Mouse (Mus musculus): ENCODE measurements at regions not wholly inside any gene's neighbourhood (a gene's known extent, or its start where the extent isn't known, plus 50 kb on each side); places are given as distances from the start of the nearest gene placed in this dataset.

DNA sequence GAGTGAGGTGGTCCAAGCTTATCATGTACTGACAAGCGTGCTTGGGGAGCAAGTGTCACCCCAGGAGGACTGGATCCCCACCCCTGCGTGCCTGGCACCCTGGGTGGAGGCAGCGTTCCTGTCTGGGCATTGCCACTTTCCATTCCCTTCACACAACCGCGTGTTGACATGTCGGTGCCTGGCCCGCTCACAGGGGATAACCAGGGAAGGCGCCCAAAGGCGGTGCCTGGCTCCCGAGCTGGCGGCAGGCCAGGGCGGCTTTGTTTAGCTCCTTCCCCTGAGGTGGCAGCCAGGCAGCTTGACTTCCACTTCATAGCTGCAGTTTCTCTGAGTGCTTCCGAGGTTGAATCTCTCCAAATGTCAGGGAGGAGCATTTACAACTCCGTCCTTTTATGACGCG is 318.7 kb upstream of the 4930535I16Rik start:
- peak; percentile 64 to 67 for DNase-seq

- DNase-seq: peak; percentile 83 to 87
These were observed 310.7 kb upstream of the 4930535I16Rik start for GRCm38 (mm10) chr4:124228537-124228936.

DNA sequence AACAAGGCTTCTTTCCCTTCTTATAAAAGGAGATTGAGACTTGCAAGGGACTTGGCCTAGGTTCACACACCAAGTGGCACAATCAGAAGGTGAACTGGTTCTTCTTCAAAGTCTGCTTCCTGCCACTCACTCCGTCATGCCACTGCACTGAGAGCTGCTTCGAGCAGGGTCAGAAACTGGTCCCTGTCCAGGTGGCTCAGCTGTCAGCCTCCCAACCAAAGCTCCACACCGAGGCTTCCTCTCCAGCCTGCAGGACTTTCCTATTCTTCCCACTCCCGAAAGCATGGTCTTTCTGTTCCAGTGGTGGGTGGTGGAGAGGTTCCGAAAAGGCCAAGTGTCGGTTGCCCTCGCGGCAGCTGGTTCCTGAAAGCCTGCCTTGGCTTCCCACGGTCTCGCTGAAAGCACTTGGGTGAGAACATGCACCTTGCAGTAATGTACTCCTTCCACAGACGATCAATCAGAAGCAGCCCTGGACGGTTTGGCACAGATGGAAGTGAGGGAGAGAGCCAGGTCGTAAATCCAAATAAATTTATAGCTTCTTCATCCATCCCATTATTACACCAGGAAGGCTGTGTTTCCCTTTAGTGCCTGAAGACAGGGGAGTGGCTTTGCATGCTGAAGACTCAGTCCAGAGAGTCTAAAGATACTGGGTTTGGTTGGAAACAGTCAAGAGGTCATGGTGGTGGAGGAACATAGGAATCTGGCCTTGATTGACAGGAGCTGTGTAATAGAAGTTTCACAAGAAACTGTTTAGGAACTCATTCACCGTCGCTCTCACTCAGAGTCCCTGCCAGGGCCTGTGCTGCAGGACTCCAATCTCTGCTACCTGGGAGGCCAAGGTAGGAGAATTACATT is 306.1 kb upstream of the 4930535I16Rik start:
- no peak for DNase-seq

GRCm38 (mm10) chr4:124221736-124222135 is 303.9 kb upstream of the 4930535I16Rik start:
- no peak for DNase-seq

DNA sequence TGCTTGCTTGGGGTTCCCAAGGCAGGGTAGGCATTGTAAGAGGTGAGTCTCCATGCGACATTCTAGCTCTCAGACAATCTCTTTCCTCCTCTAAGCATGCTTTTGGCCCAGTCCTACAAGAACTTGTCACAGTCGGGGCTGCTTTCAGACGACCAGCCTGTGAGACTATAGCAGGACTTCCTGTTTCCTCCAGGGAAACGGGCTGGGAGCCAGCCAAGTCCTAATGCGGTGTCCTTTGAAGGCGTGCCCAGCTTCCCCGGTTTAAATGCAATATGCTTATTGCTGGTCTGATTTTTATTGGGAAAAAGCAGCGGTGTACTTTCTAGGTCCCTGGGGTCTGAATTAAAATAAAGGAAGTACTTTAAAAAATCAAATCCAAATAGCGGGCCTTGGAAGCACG is 299.4 kb upstream of the 4930535I16Rik start:
- DNase-seq: peak; percentile 72 to 76

GRCm38 (mm10) chr4:124216351-124216750 is 298.5 kb upstream of the 4930535I16Rik start:
- DNase-seq: peak; percentile 39 to 53

DNA sequence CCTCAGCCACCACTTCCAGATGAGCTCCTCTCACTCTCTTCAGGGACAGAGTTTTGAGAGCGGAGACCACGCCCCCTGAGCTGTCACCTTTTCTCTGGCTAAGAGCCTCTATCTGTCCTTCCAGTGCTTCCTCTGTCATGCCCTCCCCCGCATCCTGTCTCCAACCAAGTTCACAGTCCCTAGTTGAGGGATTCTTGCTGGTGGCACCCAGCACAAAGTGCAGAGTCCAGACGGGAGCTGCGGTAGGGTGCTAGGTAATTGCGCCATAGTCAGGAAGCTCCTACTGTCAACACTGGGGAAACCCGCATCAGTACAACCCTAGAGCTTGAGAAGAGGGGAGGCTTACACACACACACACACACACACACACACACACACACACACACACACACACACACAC is 297.3 kb upstream of the 4930535I16Rik start:
- DNase-seq: no peak

GRCm38 (mm10) chr4:124210103-124210502 is 292.3 kb upstream of the 4930535I16Rik start:
- DNase-seq: no peak

DNA sequence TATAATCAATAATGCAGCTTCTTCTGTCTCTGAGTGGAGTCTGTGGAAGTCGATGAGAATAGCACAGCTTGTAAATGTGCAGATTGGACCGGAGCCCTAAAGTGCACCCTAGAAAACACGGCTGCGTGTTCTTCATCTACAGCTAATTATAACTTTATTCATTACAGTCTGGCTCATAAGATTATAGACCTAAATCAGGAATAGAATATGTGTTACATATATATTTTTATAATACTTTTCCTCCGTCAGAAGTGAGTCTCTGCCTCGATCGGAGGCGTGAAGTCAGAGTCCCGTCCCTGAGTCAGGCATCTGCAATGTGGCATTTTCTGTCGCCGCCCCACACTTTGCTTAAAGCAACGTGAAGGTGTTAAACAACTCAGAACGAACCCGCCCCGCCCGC is 288.7 kb upstream of the 4930535I16Rik start:
- DNase-seq: no peak

- peak; percentile 20 to 44 for DNase-seq
These were observed 285.9 kb upstream of the 4930535I16Rik start for GRCm38 (mm10) chr4:124203736-124204135.

DNA sequence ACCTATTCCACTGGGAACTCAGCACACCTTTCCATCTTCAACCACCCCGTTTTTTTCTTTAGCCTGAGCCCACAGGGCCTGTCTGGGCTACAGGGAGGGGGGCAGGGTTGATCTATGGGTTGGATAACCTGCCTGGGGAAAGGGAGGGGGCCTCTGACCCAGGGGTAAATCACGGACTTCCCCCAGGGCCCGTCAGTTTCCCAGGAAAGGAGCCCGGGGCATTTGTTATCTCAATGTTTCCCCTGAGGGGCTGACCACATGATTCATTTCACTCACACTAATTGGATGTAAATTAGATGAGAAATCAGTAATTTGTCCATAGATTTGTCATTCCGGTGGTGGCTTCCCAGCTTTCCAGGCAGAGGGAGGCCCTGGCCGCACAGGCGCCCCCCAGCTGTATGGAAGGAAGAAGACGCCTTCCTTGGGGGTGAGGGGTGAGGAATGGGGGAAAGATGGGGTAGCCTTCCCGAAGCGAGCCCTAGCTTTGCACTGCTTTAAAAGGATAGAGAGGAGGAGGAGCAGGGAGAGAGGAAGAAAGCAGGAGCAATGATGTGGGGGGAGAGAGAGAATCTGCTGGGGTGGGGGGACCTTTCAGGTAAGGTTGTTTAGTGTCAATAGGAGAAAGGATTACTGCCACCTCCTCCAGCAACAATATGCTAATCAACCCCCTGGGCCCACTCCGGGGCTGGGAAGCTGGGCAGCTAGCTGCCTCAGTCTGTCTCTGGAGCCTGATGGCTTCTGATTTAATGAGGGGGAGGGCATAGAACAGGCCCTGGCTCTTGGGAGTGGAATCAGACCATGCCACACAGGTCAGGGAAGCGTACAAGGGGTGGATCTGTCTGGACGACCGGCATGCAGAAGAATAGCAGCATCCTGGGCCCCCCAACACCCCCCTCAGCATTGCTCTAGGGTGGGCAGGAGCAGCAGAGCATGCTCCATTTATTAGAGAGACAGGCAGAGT is 282.3 kb upstream of the 4930535I16Rik start:
- DNase-seq: no peak

DNA sequence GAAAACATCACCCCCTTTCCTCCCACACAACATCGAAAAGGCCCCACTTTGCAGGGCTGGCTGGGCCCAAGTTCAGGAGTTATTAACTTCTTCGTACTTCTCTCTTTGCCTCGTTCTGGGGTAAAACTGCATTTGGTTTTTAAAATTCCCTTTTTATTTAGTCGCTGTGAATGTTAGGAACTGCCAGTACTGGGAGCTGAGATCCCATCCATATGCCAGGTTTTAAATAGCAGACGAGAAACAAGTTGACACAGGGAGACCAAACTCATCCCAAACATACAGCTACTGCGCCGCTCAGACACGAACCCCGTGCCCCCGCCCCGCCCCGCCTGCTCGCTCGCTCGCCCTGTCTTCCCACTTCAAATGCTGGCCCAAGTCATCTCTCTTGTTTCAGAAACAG is 281.0 kb upstream of the 4930535I16Rik start:
- DNase-seq: no peak

GRCm38 (mm10) chr4:124196711-124197110 is 278.9 kb upstream of the 4930535I16Rik start:
- DNase-seq: no peak

- no peak for DNase-seq
These were observed 275.4 kb upstream of the 4930535I16Rik start for GRCm38 (mm10) chr4:124193059-124193721.

DNA sequence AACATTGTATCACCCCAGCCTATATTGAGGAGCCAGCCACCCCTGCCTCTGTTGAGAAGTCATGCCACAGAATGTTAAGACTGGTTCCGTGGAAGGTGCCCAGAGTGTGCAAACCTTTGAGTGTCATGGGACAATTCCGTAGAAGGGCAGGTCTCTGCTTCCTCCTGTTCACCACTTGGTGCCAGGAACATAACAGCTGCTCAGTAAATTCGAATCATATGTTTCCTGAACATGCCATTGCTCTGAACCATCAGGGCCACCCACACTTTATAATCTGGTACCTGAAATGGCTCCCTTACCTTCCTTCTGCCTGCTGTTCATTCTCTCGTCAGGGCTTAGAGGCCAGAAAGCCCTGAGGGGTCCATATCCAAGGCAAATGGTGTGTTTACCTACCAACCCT is 273.0 kb upstream of the 4930535I16Rik start:
- no peak for DNase-seq

DNA sequence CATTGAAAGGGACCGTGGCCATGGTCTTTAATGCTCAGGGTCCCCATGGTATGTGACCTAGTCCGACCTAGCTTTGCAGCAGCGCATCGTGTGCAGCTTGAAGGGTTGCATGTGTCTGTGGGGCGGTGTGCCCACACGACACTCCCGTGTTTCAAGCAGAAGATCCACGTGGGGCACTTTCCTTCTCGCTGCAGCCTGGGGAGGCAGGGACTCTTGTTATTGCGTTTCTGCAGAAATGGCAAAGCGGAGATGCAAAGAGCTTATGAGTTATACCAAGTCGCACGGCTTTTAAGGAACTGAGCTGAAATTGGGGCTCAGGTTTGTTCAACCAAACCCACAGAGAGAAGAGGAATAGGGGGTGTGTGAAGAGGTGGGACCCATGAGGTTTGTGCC is 272.2 kb upstream of the 4930535I16Rik start:
- no peak for DNase-seq

GRCm38 (mm10) chr4:124189352-124189992 is 271.6 kb upstream of the 4930535I16Rik start:
- peak in 1 of 2 experiments; percentile 15 for DNase-seq

DNA sequence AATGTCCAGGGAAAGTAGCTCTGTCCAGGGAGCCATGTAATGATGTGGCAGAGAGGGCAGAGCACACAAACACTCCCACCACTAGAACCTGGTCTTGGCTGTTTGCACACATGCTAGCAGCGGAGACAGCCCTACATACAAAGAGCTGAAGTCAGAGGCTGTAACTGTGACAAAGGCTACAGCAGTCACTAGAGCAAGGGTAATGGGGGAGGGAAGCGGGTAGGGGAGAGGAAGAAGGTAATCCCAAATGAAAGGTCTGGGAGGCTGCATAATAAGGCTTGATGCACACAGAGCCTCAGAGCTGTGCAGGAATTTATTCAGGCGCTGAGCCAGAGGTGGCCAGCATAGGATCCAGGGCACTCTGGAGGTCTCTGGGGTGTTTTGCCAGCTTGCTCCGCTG is 269.3 kb upstream of the 4930535I16Rik start:
- DNase-seq: no peak

DNA sequence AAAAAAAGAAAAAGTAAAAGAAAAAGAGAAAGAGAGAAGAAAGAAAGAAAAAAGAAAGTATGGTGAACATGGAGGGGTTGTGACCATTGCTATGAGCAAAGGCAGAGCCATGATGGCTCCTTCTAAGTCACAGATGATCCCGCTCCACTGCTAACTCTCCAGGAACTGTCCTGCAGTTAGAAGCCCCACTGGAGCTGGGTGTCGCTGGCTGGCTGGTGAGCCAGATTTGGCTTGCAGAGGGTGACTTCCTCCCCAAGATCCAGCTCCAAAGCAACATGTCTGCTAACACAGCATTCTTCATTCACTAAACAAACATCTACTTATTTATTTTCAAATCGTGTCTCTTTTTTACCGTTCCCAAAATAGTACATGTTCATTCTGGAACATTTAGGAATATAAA is 263.5 kb upstream of the 4930535I16Rik start:
- no peak for DNase-seq

DNA sequence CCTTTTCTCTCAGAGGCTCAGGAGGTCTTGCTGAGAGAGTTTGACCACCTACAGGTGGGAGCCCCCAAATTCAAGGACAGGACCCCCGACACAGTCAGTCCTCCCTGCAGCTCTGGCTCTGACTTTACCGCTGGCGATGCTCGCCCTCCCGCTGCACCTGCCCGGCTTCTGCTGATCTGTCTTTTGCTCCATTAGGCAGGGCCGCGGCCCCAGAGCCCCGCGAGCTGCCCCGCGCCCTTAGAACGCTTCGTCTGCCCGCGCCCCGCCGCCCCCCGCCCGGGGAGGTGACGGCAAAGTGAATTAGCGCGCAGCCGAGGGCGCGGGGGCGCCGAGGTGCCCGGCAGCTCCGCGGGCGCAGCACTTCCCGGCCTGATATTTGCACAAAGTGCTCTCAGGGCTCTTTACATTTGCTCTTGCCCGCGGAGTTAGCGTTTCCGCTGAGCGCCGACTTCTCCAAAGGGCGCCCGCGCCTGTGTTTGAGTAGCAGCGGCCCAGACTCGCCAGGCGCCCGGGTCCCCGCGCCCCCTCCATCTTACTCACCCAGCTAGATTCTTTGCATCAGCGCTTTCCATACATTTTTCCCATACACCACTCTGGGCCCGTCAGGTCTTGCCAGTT is 260.7 kb upstream of the 4930535I16Rik start:
- peak; percentile 6 to 7 for DNase-seq

GRCm38 (mm10) chr4:124175531-124175930 is 257.7 kb upstream of the 4930535I16Rik start:
- DNase-seq: no peak

- DNase-seq: no peak
These were observed 236.8 kb upstream of the 4930535I16Rik start for GRCm38 (mm10) chr4:124154627-124155026.
